Mouse (Mus musculus): ENCODE measurements around the gene Cars. TPM values are rescaled to one million over a fixed set of nuclear protein-coding genes. Genes with fewer than 3 reads are reported as not detected.
A peak's percentile ranks its signal among the peaks of the same experiment; 100 is the strongest.
"Not testable (repeated sequence)": the region's sequence is repeated elsewhere in the genome, so short reads cannot be mapped to it uniquely, and the experiment has no call there.

Cars gene
- 53.1 and 64.9 TPM in 2 replicates for polyA plus RNA-seq (2014; fragmentation: Nextera tagmentation; extraction: Ambion mirVana)

GRCm38 (mm10) chr7:143599428-143600230 is at the start of gene Cars:
Cars (minus strand) TSS chr7:143600090.
- peak; percentile 95 for ATAC-seq (ENCODE audit: low FRiP score, low TSS enrichment)
- H3K9me3 ChIP-seq (ENCODE audit: control insufficient read depth, low read length): no peaks in the 10 kb centered on the region

GRCm38 (mm10) chr7:143649034-143649768 is 49.3 kb upstream of the Cars start, which contains the start of gene Tnfrsf22:
Tnfrsf22 (minus strand) TSS chr7:143649661.
- no peaks in the 10 kb centered on the region for H3K4me1 ChIP-seq (ENCODE audit: control insufficient read depth, insufficient read depth, low read length)
- peak; percentile 90 for DNase-seq
- 3% methylated on average over 39 of the region's 39 CpGs for WGBS
- H3K9ac ChIP-seq (replicated peaks; ENCODE audit: low read length): peak within 1 kb of the TSS; percentile 61
- H3K36me3 ChIP-seq (ENCODE audit: control insufficient read depth, insufficient read depth, low read length): no peaks in the 10 kb centered on the region
- H3K27ac ChIP-seq (replicated peaks; ENCODE audit: low read depth, low read length): peak within 1 kb of the TSS; percentile 37; the same call in 1 of the 2 replicates
- H3K4me2 ChIP-seq (ENCODE audit: low read length): peak within 1 kb of the TSS; percentile 85
- H3K27me3 ChIP-seq (ENCODE audit: control insufficient read depth, insufficient read depth, low read length): no peaks in the 10 kb centered on the region
- H3K9me3 ChIP-seq (ENCODE audit: control insufficient read depth, low read length): no peaks in the 10 kb centered on the region
- ATAC-seq (ENCODE audit: low FRiP score, low TSS enrichment): peak; percentile 90
- H3K4me3 ChIP-seq (replicated peaks; ENCODE audit: low read depth, low read length): peak within 1 kb of the TSS; percentile 60

More at GRCm38 (mm10) chr7:143599428-143600230, at the start of gene Cars:
- Histone ChIP-seq H3K27ac (replicated peaks; ENCODE audit: low read depth, low read length) (peak within 1 kb of the TSS; percentile 74), H3K27me3 (ENCODE audit: control insufficient read depth, insufficient read depth, low read length) (no peaks in the 10 kb centered on the region), H3K9ac (replicated peaks; ENCODE audit: low read length) (peak within 1 kb of the TSS; percentile 86), H3K4me1 (ENCODE audit: control insufficient read depth, insufficient read depth, low read length) (peaks cover 7% of the 10 kb centered on the region), H3K36me3 (ENCODE audit: control insufficient read depth, insufficient read depth, low read length) (peaks cover 12% of the 10 kb centered on the region; the same call in 1 of the 2 replicates), H3K4me3 (replicated peaks; ENCODE audit: low read depth, low read length) (peak within 1 kb of the TSS; percentile 91), H3K4me2 (ENCODE audit: low read length) (peak within 1 kb of the TSS; percentile 96)
- 2% methylated on average over 35 of the region's 35 CpGs for WGBS
- peak; percentile 97 for DNase-seq

GRCm38 (mm10) chr7:143643949-143644348 is 44.1 kb upstream of the Cars start:
- not testable (repeated sequence) for H3K4me3 ChIP-seq (replicated peaks; ENCODE audit: low read depth, low read length)
- 91% methylated on average over 2 of the region's 2 CpGs for WGBS

GRCm38 (mm10) chr7:143636674-143637073 is 36.8 kb upstream of the Cars start:
- no peak overlapping the region for H3K27ac ChIP-seq (replicated peaks; ENCODE audit: low read depth, low read length)
- H3K4me3 ChIP-seq (replicated peaks; ENCODE audit: low read depth, low read length): no peak overlapping the region
- H3K36me3 ChIP-seq (ENCODE audit: control insufficient read depth, insufficient read depth, low read length): no peaks in the 10 kb centered on the region
- H3K4me1 ChIP-seq (ENCODE audit: control insufficient read depth, insufficient read depth, low read length): no peaks in the 10 kb centered on the region
- DNase-seq: no peak
- no peaks in the 10 kb centered on the region for H3K27me3 ChIP-seq (ENCODE audit: control insufficient read depth, insufficient read depth, low read length)
- H3K9ac ChIP-seq (replicated peaks; ENCODE audit: low read length): no peak overlapping the region
- no peak for ATAC-seq (ENCODE audit: low FRiP score, low TSS enrichment)
- no peaks in the 10 kb centered on the region for H3K9me3 ChIP-seq (ENCODE audit: control insufficient read depth, low read length)
- 94% methylated on average over 1 of the region's 1 CpGs for WGBS
- no peak overlapping the region for H3K4me2 ChIP-seq (ENCODE audit: low read length)

More at GRCm38 (mm10) chr7:143643949-143644348, 44.1 kb upstream of the Cars start:
- not testable (repeated sequence) for H3K36me3 ChIP-seq (ENCODE audit: control insufficient read depth, insufficient read depth, low read length); H3K4me2 ChIP-seq (ENCODE audit: low read length); ATAC-seq (ENCODE audit: low FRiP score, low TSS enrichment); H3K9ac ChIP-seq (replicated peaks; ENCODE audit: low read length); H3K27ac ChIP-seq (replicated peaks; ENCODE audit: low read depth, low read length); H3K9me3 ChIP-seq (ENCODE audit: control insufficient read depth, low read length); DNase-seq; H3K27me3 ChIP-seq (ENCODE audit: control insufficient read depth, insufficient read depth, low read length); H3K4me1 ChIP-seq (ENCODE audit: control insufficient read depth, insufficient read depth, low read length)

- Histone ChIP-seq H3K9ac (replicated peaks; ENCODE audit: low read length) (no peak overlapping the region), H3K4me1 (ENCODE audit: control insufficient read depth, insufficient read depth, low read length) (no peaks in the 10 kb centered on the region), H3K9me3 (ENCODE audit: control insufficient read depth, low read length) (no peaks in the 10 kb centered on the region), H3K4me2 (ENCODE audit: low read length) (no peak overlapping the region), H3K27me3 (ENCODE audit: control insufficient read depth, insufficient read depth, low read length) (no peaks in the 10 kb centered on the region), H3K36me3 (ENCODE audit: control insufficient read depth, insufficient read depth, low read length) (no peaks in the 10 kb centered on the region), H3K27ac (replicated peaks; ENCODE audit: low read depth, low read length) (no peak overlapping the region), H3K4me3 (replicated peaks; ENCODE audit: low read depth, low read length) (no peak overlapping the region)
- WGBS: 71% methylated on average over 2 of the region's 2 CpGs
- DNase-seq: no peak
- no peak for ATAC-seq (ENCODE audit: low FRiP score, low TSS enrichment)
These were observed 31.6 kb upstream of the Cars start for GRCm38 (mm10) chr7:143631503-143631902.

- no peak overlapping the region for H3K4me3 ChIP-seq (replicated peaks; ENCODE audit: low read depth, low read length)
- no peak overlapping the region for H3K9ac ChIP-seq (replicated peaks; ENCODE audit: low read length)
- WGBS: 84% methylated on average over 1 of the region's 1 CpGs
- H3K27me3 ChIP-seq (ENCODE audit: control insufficient read depth, insufficient read depth, low read length): no peaks in the 10 kb centered on the region
- DNase-seq: no peak
- H3K4me2 ChIP-seq (ENCODE audit: low read length): no peak overlapping the region
- no peak for ATAC-seq (ENCODE audit: low FRiP score, low TSS enrichment)
- no peaks in the 10 kb centered on the region for H3K4me1 ChIP-seq (ENCODE audit: control insufficient read depth, insufficient read depth, low read length)
- no peak overlapping the region for H3K27ac ChIP-seq (replicated peaks; ENCODE audit: low read depth, low read length)
- no peaks in the 10 kb centered on the region for H3K36me3 ChIP-seq (ENCODE audit: control insufficient read depth, insufficient read depth, low read length)
- H3K9me3 ChIP-seq (ENCODE audit: control insufficient read depth, low read length): no peaks in the 10 kb centered on the region
These were observed 29.6 kb upstream of the Cars start for GRCm38 (mm10) chr7:143629501-143629900.

- H3K27ac ChIP-seq (replicated peaks; ENCODE audit: low read depth, low read length): no peak within 1 kb of the TSS
- 84% methylated on average over 1 of the region's 1 CpGs for WGBS
- no peak within 1 kb of the TSS for H3K4me2 ChIP-seq (ENCODE audit: low read length)
- DNase-seq: no peak
- ATAC-seq (ENCODE audit: low FRiP score, low TSS enrichment): no peak
- H3K9ac ChIP-seq (replicated peaks; ENCODE audit: low read length): no peak within 1 kb of the TSS
- no peak within 1 kb of the TSS for H3K4me3 ChIP-seq (replicated peaks; ENCODE audit: low read depth, low read length)
- no peaks in the 10 kb centered on the region for H3K9me3 ChIP-seq (ENCODE audit: control insufficient read depth, low read length)
- no peaks in the 10 kb centered on the region for H3K27me3 ChIP-seq (ENCODE audit: control insufficient read depth, insufficient read depth, low read length)
- H3K36me3 ChIP-seq (ENCODE audit: control insufficient read depth, insufficient read depth, low read length): no peaks in the 10 kb centered on the region
- no peaks in the 10 kb centered on the region for H3K4me1 ChIP-seq (ENCODE audit: control insufficient read depth, insufficient read depth, low read length)
These were observed 28.6 kb upstream of the Cars start, which contains the start of gene Tnfrsf26 for GRCm38 (mm10) chr7:143628540-143628939. Tnfrsf26 (minus strand) TSS chr7:143628722.

GRCm38 (mm10) chr7:143627555-143628286 is 27.8 kb upstream of the Cars start:
- H3K4me1 ChIP-seq (ENCODE audit: control insufficient read depth, insufficient read depth, low read length): no peaks in the 10 kb centered on the region
- no peak overlapping the region for H3K4me2 ChIP-seq (ENCODE audit: low read length)
- no peak overlapping the region for H3K27ac ChIP-seq (replicated peaks; ENCODE audit: low read depth, low read length)
- ATAC-seq (ENCODE audit: low FRiP score, low TSS enrichment) (no peak), DNase-seq (no peak)
- H3K4me3 ChIP-seq (replicated peaks; ENCODE audit: low read depth, low read length): no peak overlapping the region
- H3K36me3 ChIP-seq (ENCODE audit: control insufficient read depth, insufficient read depth, low read length): no peaks in the 10 kb centered on the region
- 64% methylated on average over 10 of the region's 10 CpGs for WGBS
- H3K27me3 ChIP-seq (ENCODE audit: control insufficient read depth, insufficient read depth, low read length): no peaks in the 10 kb centered on the region
- H3K9me3 ChIP-seq (ENCODE audit: control insufficient read depth, low read length): no peaks in the 10 kb centered on the region
- no peak overlapping the region for H3K9ac ChIP-seq (replicated peaks; ENCODE audit: low read length)

Measured in midbrain, embryonic 14.5 days (tissue).